Mouse (Mus musculus) midbrain, embryonic 14.5 days (tissue): ENCODE data around the gene Ccnd1. TPM values are rescaled to one million over a fixed set of nuclear protein-coding genes. Genes with fewer than 3 reads are reported as not detected.
"Not testable (repeated sequence)": the region's sequence is repeated elsewhere in the genome, so short reads cannot be mapped to it uniquely, and the experiment has no call there.

Experiments
- ATAC-seq: fragments of 200-750 bp; cut with Nextera tagmentation; 2 replicates; pipeline ENCODE4 v1.8.0; 2017; ENCODE audit warnings: moderate number of reproducible peaks, moderate library complexity; ENCODE audit not compliant: low FRiP score, low TSS enrichment
- DNase-seq: peaks from one replicate; pipeline ENCODE4 v3.0.0-alpha.2; 2015
- H3K27ac ChIP-seq: fragments of 300-500 bp; sonication (generic); replicated peaks from 2 replicates; pipeline ENCODE4 v1.5.1; 2014; ENCODE audit warnings: mild to moderate bottlenecking, low read depth, low read length, moderate library complexity
- H3K27me3 ChIP-seq: fragments of 300-500 bp; sonication (generic); 2 replicates; pipeline ENCODE4 v1.6.1; 2014; ENCODE audit warnings: low read length, control low read depth, mixed read lengths; ENCODE audit not compliant: control insufficient read depth, insufficient read depth
- H3K36me3 ChIP-seq: fragments of 300-500 bp; sonication (generic); 2 replicates; pipeline ENCODE4 v1.6.1; 2014; ENCODE audit warnings: low read length, control low read depth; ENCODE audit not compliant: control insufficient read depth, insufficient read depth
- H3K4me1 ChIP-seq: fragments of 300-500 bp; sonication (generic); 2 replicates; pipeline ENCODE4 v1.6.1; 2014; ENCODE audit warnings: mild to moderate bottlenecking, antibody characterized with exemption, low read length, control low read depth; ENCODE audit not compliant: control insufficient read depth, insufficient read depth
- H3K4me2 ChIP-seq: fragments of 300-500 bp; sonication (generic); 2 replicates; pipeline ENCODE4 v1.6.1; 2014; ENCODE audit warnings: mild to moderate bottlenecking, low read length, moderate library complexity
- H3K4me3 ChIP-seq: fragments of 300-500 bp; sonication (generic); replicated peaks from 2 replicates; pipeline ENCODE4 v1.5.1; 2014; ENCODE audit warnings: low read depth, low read length
- H3K9ac ChIP-seq: fragments of 300-500 bp; sonication (generic); replicated peaks from 2 replicates; pipeline ENCODE4 v1.6.1; 2014; ENCODE audit warnings: mild to moderate bottlenecking, low read length, moderate library complexity
- H3K9me3 ChIP-seq: fragments of 300-500 bp; sonication (generic); 2 replicates; pipeline ENCODE4 v1.6.1; 2016; ENCODE audit warnings: low read length, control low read depth, mixed read lengths; ENCODE audit not compliant: control insufficient read depth
- WGBS: fragments of 180-500 bp; shearing (Covaris S2); extraction: QIAGEN DNeasy Blood & Tissue Kit; methylation state at CpG from one replicate; pipeline ENCODE4 v1.1.7; 2014; 5-methylcytosine and 5-hydroxymethylcytosine counted together
- polyA plus RNA-seq: library from polyadenylated mRNA; unstranded; fragments of >200 nt; fragmentation: Nextera tagmentation; extraction: Ambion mirVana; gene quantifications from 2 replicates; pipeline ENCODE4 v1.2.1, GENCODE M21; 2014

Gene Ccnd1
- polyA plus RNA-seq, 1 experiment from 2014 or later, result 76.3 TPM

GRCm38 (mm10) chr7:144907793-144908192, 31.9 kb downstream of the Ccnd1 start:
- no peak for DNase-seq
- no peaks in the 10 kb centered on the region for H3K27me3 ChIP-seq
- 22% methylated on average over 8 of the region's 8 CpGs for WGBS

GRCm38 (mm10) chr7:144906708-144907397, 32.9 kb downstream of the Ccnd1 start:
- no peak overlapping the region for H3K4me3 ChIP-seq
- ATAC-seq, result no peak
- H3K27me3 ChIP-seq, result no peaks in the 10 kb centered on the region
- 11% methylated on average over 28 of the region's 28 CpGs for WGBS
- no peaks in the 10 kb centered on the region for H3K9me3 ChIP-seq
- no peak overlapping the region for H3K27ac ChIP-seq
- H3K4me1 ChIP-seq, result no peaks in the 10 kb centered on the region
- H3K36me3 ChIP-seq, result no peaks in the 10 kb centered on the region
- H3K4me2 ChIP-seq, result peak overlapping the region; percentile 29
- H3K9ac ChIP-seq, result no peak overlapping the region
- peak; percentile 89 for DNase-seq

More at GRCm38 (mm10) chr7:144907793-144908192, 31.9 kb downstream of the Ccnd1 start:
- Histone ChIP-seq H3K9me3 (no peaks in the 10 kb centered on the region), H3K9ac (no peak overlapping the region), H3K27ac (no peak overlapping the region), H3K36me3 (no peaks in the 10 kb centered on the region), H3K4me3 (no peak overlapping the region), H3K4me2 (no peak overlapping the region), H3K4me1 (no peaks in the 10 kb centered on the region)
- no peak for ATAC-seq

- not testable (repeated sequence) for H3K9ac ChIP-seq, H3K27ac ChIP-seq, DNase-seq, H3K4me2 ChIP-seq, H3K36me3 ChIP-seq, ATAC-seq, H3K4me1 ChIP-seq, H3K9me3 ChIP-seq, H3K27me3 ChIP-seq, H3K4me3 ChIP-seq
- 96% methylated on average over 3 of the region's 3 CpGs for WGBS
Measured at GRCm38 (mm10) chr7:144905514-144905913, 34.2 kb downstream of the Ccnd1 start.

- H3K9ac ChIP-seq, result 0 out of 2 replicates have a peak overlapping the region, but pooled peaks have one; percentile 1
- DNase-seq, result peak; percentile 20
- no peak for ATAC-seq
- peaks cover 20% of the 10 kb centered on the region for H3K4me1 ChIP-seq
- H3K9me3 ChIP-seq, result no peaks in the 10 kb centered on the region
- peak overlapping the region; percentile 44; the same call in 1 of the 2 replicates for H3K4me3 ChIP-seq
- H3K27ac ChIP-seq, result no peak overlapping the region
- H3K36me3 ChIP-seq, result no peaks in the 10 kb centered on the region
- WGBS, result 16% methylated on average over 6 of the region's 6 CpGs
- H3K4me2 ChIP-seq, result peak overlapping the region; percentile 93
- peaks cover 4% of the 10 kb centered on the region for H3K27me3 ChIP-seq
Measured at GRCm38 (mm10) chr7:144898506-144898905, 41.2 kb downstream of the Ccnd1 start.

- ATAC-seq (peak; percentile 47; the same call in 1 of the 2 replicates), DNase-seq (peak; percentile 73)
- WGBS, result under 1% methylated on average over 65 of the region's 65 CpGs
Measured at GRCm38 (mm10) chr7:144896294-144897218, 43.2 kb downstream of the Ccnd1 start, which contains the start of gene Fgf15. Fgf15 (plus strand) TSS chr7:144896531.

GRCm38 (mm10) chr7:144895305-144896111, 44.2 kb downstream of the Ccnd1 start:
- Histone ChIP-seq H3K36me3 (no peaks in the 10 kb centered on the region), H3K4me1 (peaks cover 20% of the 10 kb centered on the region), H3K27me3 (peaks cover 4% of the 10 kb centered on the region), H3K4me3 (peak overlapping the region; percentile 44), H3K27ac (peak overlapping the region; percentile 55; the same call in 1 of the 2 replicates), H3K9me3 (no peaks in the 10 kb centered on the region), H3K9ac (peak overlapping the region; percentile 54), H3K4me2 (peak overlapping the region; percentile 93)
- DNase-seq, result peak; percentile 92
- WGBS, result under 1% methylated on average over 37 of the region's 37 CpGs
- peak; percentile 74 for ATAC-seq

More at GRCm38 (mm10) chr7:144896294-144897218, 43.2 kb downstream of the Ccnd1 start, which contains the start of gene Fgf15:
- no peaks in the 10 kb centered on the region for H3K36me3 ChIP-seq
- peak within 1 kb of the TSS; percentile 93 for H3K4me2 ChIP-seq
- peak within 1 kb of the TSS; percentile 55 for H3K27ac ChIP-seq
- H3K9ac ChIP-seq, result peak within 1 kb of the TSS; percentile 54
- no peaks in the 10 kb centered on the region for H3K9me3 ChIP-seq
- H3K4me3 ChIP-seq, result peak within 1 kb of the TSS; percentile 44
- peaks cover 4% of the 10 kb centered on the region for H3K27me3 ChIP-seq
- H3K4me1 ChIP-seq, result peaks cover 20% of the 10 kb centered on the region

GRCm38 (mm10) chr7:144894706-144895105, 45.0 kb downstream of the Ccnd1 start:
- Histone ChIP-seq H3K4me2 (peak overlapping the region; percentile 93), H3K27me3 (peaks cover 4% of the 10 kb centered on the region), H3K27ac (peak overlapping the region; percentile 46; the same call in 1 of the 2 replicates), H3K4me1 (peaks cover 20% of the 10 kb centered on the region), H3K9ac (peak overlapping the region; percentile 54; the same call in 1 of the 2 replicates), H3K4me3 (peak overlapping the region; percentile 44), H3K36me3 (no peaks in the 10 kb centered on the region), H3K9me3 (no peaks in the 10 kb centered on the region)
- DNase-seq, result peak; percentile 40
- WGBS, result 1% methylated on average over 4 of the region's 4 CpGs
- ATAC-seq, result no peak

- H3K9ac ChIP-seq, result no peak overlapping the region
- peaks cover 20% of the 10 kb centered on the region for H3K4me1 ChIP-seq
- H3K27me3 ChIP-seq, result peaks cover 4% of the 10 kb centered on the region; the same call in 1 of the 2 replicates
- no peaks in the 10 kb centered on the region for H3K9me3 ChIP-seq
- peak overlapping the region; percentile 93 for H3K4me2 ChIP-seq
- H3K27ac ChIP-seq, result no peak overlapping the region
- WGBS, result 2% methylated on average over 5 of the region's 5 CpGs
- ATAC-seq (no peak), DNase-seq (peak; percentile 80)
- H3K4me3 ChIP-seq, result no peak overlapping the region
- H3K36me3 ChIP-seq, result no peaks in the 10 kb centered on the region
Measured at GRCm38 (mm10) chr7:144894191-144894590, 45.5 kb downstream of the Ccnd1 start.
